Mouse (Mus musculus): Measurements from ENCODE around the gene Ostf1.

DNA sequence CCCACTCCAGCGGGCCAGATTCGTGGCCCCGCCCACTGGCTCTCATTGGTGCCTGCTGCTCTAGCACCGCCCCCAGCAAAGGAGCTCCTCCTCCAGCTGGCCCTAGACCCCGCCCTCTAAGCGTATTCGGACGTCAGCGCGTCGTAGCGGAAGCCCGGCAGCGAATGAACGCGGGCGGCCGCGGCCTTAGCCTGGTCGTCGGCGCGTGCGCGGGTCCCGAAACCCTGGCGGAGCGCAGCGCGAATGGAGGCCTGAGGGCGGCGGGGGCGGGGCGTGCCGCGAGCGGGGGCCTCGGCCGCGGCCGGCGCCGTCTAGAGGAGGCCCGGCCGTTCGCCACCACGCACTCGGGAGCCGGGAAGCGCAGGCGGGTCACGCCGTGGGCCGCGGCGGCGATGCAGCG lies 39.0 kb upstream of the Ostf1 start, which contains the start of gene Carnmt1:
- 0 out of 2 replicates have a peak, but pooled peaks have one; percentile 50 for TF ChIP-seq CTCF (IDR thresholded peaks at IDR 0.05; ENCODE audit: borderline replicate concordance, control insufficient read depth, extremely low read depth, insufficient read depth, low read length, poor library complexity)
- TF ChIP-seq POLR2A (IDR thresholded peaks at IDR 0.05; ENCODE audit: control insufficient read depth, extremely low read depth, insufficient read depth, low read length, poor library complexity): 0 out of 2 replicates have a peak, but pooled peaks have one; percentile 49
